Mouse (Mus musculus) brain, embryonic 14.5 days (tissue): ENCODE measurements at regions not wholly inside any gene's neighbourhood (a gene's known extent, or its start where the extent isn't known, plus 50 kb on each side); places are given as distances from the start of the nearest gene placed in this dataset.

ENCODE experiments used
- CTCF ChIP-seq: fragments of 200-500 bp; IDR thresholded peaks from 2 replicates; pipeline ENCODE4 v1.5.1; 2012; ENCODE audit warnings: inconsistent platforms, mild to moderate bottlenecking, moderate library complexity, borderline replicate concordance; ENCODE audit not compliant: insufficient read depth, insufficient read length; ENCODE audit errors: extremely low read depth
- POLR2A ChIP-seq: fragments of 200-500 bp; IDR thresholded peaks from 2 replicates; pipeline ENCODE4 v1.6.1; 2012; ENCODE audit warnings: mild to moderate bottlenecking, inconsistent platforms, borderline replicate concordance; ENCODE audit not compliant: poor library complexity, insufficient read depth, insufficient read length, severe bottlenecking; ENCODE audit errors: extremely low read depth

DNA sequence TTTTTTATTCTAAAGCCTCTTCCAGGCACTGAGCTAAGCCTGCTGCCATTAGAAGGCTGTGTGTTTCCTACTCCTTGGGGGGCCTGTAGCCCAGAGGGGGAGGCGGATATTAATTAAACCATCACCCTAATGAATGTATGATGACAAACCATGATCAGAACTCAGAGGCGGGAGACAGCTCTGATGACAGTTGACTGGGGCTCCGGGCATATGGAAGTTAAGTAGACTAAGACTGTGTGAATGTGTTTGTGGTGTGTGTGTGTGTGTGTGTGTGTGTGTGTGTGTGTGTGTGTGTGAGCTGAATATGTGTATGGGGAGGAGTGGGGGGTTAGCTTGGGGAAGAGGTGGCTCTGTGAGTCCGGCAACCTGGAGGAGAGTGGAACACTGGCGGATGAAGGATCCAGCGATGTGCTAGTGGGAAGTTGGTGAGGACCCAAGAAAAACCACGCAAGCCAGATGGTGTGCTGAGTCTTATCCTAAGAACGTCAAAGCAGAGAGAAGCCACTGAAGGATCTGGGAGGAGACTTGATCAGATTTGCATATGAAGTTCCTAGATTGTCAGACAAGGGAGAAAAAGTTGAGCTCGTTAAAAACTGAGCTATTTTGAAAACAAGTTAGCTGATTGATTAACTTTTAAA lies 256.7 kb downstream of the Lmx1a start:
- no peak for TF ChIP-seq CTCF
- TF ChIP-seq POLR2A = no peak
